Mouse (Mus musculus) spleen, adult 2 months (tissue): ENCODE measurements around the gene Mmp23.

ENCODE experiments used
- CTCF ChIP-seq: fragments of 200-500 bp; IDR thresholded peaks from 2 replicates; pipeline ENCODE4 v1.5.1; 2011; ENCODE audit warnings: mild to moderate bottlenecking, inconsistent platforms; ENCODE audit not compliant: insufficient read depth, insufficient read length, insufficient replicate concordance; ENCODE audit errors: extremely low read depth
- POLR2A ChIP-seq: fragments of 200-500 bp; IDR thresholded peaks from 2 replicates; pipeline ENCODE4 v1.6.1; 2011; ENCODE audit warnings: low read depth, low read length, inconsistent platforms

- TF ChIP-seq CTCF (no peak), POLR2A (no peak)
Measured at GRCm38 (mm10) chr4:155635766-155636499, 17.3 kb downstream of the Mmp23 start.
